Mouse (Mus musculus) kidney, embryonic 15.5 days (tissue): ENCODE results near the gene Cyp27a1. TPM values are rescaled to one million over a fixed set of nuclear protein-coding genes. Genes with fewer than 3 reads are reported as not detected.

Experiments
- ATAC-seq: fragments of 200-750 bp; cut with Nextera tagmentation; replicated peaks from 2 replicates; pipeline ENCODE4 v1.8.0; 2017; ENCODE audit warnings: moderate TSS enrichment; ENCODE audit not compliant: low FRiP score
- H3K27ac ChIP-seq: fragments of 300-500 bp; sonication (generic); 2 replicates; pipeline ENCODE4 v1.5.1; 2015; ENCODE audit warnings: mild to moderate bottlenecking, inconsistent platforms
- H3K27me3 ChIP-seq: fragments of 300-500 bp; sonication (generic); 2 replicates; pipeline ENCODE4 v1.6.1; 2015; ENCODE audit warnings: inconsistent platforms
- H3K36me3 ChIP-seq: fragments of 300-500 bp; sonication (generic); 2 replicates; pipeline ENCODE4 v1.6.1; 2015; ENCODE audit warnings: inconsistent platforms
- H3K4me1 ChIP-seq: fragments of 300-500 bp; sonication (generic); 2 replicates; pipeline ENCODE4 v1.6.1; 2015; ENCODE audit warnings: inconsistent platforms
- H3K4me2 ChIP-seq: fragments of 300-500 bp; sonication (generic); 2 replicates; pipeline ENCODE4 v1.6.1; 2015; ENCODE audit warnings: moderate library complexity, mild to moderate bottlenecking, inconsistent platforms
- H3K4me3 ChIP-seq: fragments of 300-500 bp; sonication (generic); replicated peaks from 2 replicates; pipeline ENCODE4 v1.5.1; 2015; ENCODE audit warnings: mild to moderate bottlenecking, inconsistent platforms
- H3K9ac ChIP-seq: fragments of 300-500 bp; sonication (generic); 2 replicates; pipeline ENCODE4 v1.6.1; 2015; ENCODE audit warnings: mild to moderate bottlenecking, inconsistent platforms
- H3K9me3 ChIP-seq: fragments of 300-500 bp; sonication (generic); replicated peaks from 2 replicates; pipeline ENCODE4 v1.6.1; 2016; ENCODE audit warnings: inconsistent platforms
- WGBS: fragments of 180-500 bp; shearing (Covaris S2); methylation state at CpG from one replicate; pipeline ENCODE4 v1.1.7; 2015; ENCODE audit warnings: mixed read lengths; 5-methylcytosine and 5-hydroxymethylcytosine counted together
- polyA plus RNA-seq: library from polyadenylated mRNA; unstranded; fragments of >200 nt; fragmentation: Nextera tagmentation; extraction: Ambion mirVana; gene quantifications from 2 replicates; pipeline ENCODE4 v1.2.1, GENCODE M21; 2015

The Cyp27a1 gene
- polyA plus RNA-seq, 1 experiment from 2014 or later, result 7.2 TPM

- H3K27ac ChIP-seq, result no peak overlapping the region
- no peak overlapping the region for H3K4me2 ChIP-seq
- H3K4me1 ChIP-seq, result 0 out of 2 replicates have a peak, but pooled peaks cover 3% of the 10 kb centered on the region
- H3K36me3 ChIP-seq, result peaks cover 48% of the 10 kb centered on the region
- no peak overlapping the region for H3K9ac ChIP-seq
- no peak for ATAC-seq
- no peaks in the 10 kb centered on the region for H3K9me3 ChIP-seq
- 88% methylated on average over 6 of the region's 6 CpGs for WGBS
- H3K27me3 ChIP-seq, result no peaks in the 10 kb centered on the region
- H3K4me3 ChIP-seq, result no peak overlapping the region
Measured at GRCm38 (mm10) chr1:74702142-74702553, 11.2 kb upstream of the Cyp27a1 start.

GRCm38 (mm10) chr1:74704156-74704555 lies 9.2 kb upstream of the Cyp27a1 start:
- WGBS, result 80% methylated on average over 3 of the region's 3 CpGs
- no peak overlapping the region for H3K4me3 ChIP-seq
- no peak for ATAC-seq
- no peak overlapping the region for H3K9ac ChIP-seq
- H3K27ac ChIP-seq, result 0 out of 2 replicates have a peak overlapping the region, but pooled peaks have one; percentile 18
- H3K36me3 ChIP-seq, result peaks cover 28% of the 10 kb centered on the region
- no peaks in the 10 kb centered on the region for H3K9me3 ChIP-seq
- no peak overlapping the region for H3K4me2 ChIP-seq
- H3K4me1 ChIP-seq, result 0 out of 2 replicates have a peak, but pooled peaks cover 3% of the 10 kb centered on the region
- no peaks in the 10 kb centered on the region for H3K27me3 ChIP-seq

- H3K4me2 ChIP-seq, result no peak overlapping the region
- 0 out of 2 replicates have a peak, but pooled peaks cover 3% of the 10 kb centered on the region for H3K4me1 ChIP-seq
- H3K9me3 ChIP-seq, result no peaks in the 10 kb centered on the region
- H3K27me3 ChIP-seq, result no peaks in the 10 kb centered on the region
- no peak overlapping the region for H3K9ac ChIP-seq
- no peak for ATAC-seq
- H3K4me3 ChIP-seq, result no peak overlapping the region
- H3K36me3 ChIP-seq, result peaks cover 20% of the 10 kb centered on the region
- WGBS, result 44% methylated on average over 5 of the region's 5 CpGs
- peak overlapping the region; percentile 65 for H3K27ac ChIP-seq
Measured at GRCm38 (mm10) chr1:74705016-74705415, 8.4 kb upstream of the Cyp27a1 start.

- ATAC-seq, result no peak
- 44% methylated on average over 6 of the region's 6 CpGs for WGBS
- H3K36me3 ChIP-seq, result no peaks in the 10 kb centered on the region
- H3K27ac ChIP-seq, result no peak overlapping the region
- H3K9me3 ChIP-seq, result no peaks in the 10 kb centered on the region
- no peak overlapping the region for H3K4me2 ChIP-seq
- no peak overlapping the region for H3K4me3 ChIP-seq
- peaks cover 21% of the 10 kb centered on the region for H3K4me1 ChIP-seq
- 0 out of 2 replicates have a peak, but pooled peaks cover 9% of the 10 kb centered on the region for H3K27me3 ChIP-seq
- no peak overlapping the region for H3K9ac ChIP-seq
Measured at GRCm38 (mm10) chr1:74709566-74709965, 3.8 kb upstream of the Cyp27a1 start.

GRCm38 (mm10) chr1:74712046-74712445 lies 1.3 kb upstream of the Cyp27a1 start:
- Histone ChIP-seq H3K9ac (no peak overlapping the region), H3K4me2 (no peak overlapping the region), H3K36me3 (no peaks in the 10 kb centered on the region), H3K27me3 (0 out of 2 replicates have a peak, but pooled peaks cover 10% of the 10 kb centered on the region), H3K4me1 (peaks cover 21% of the 10 kb centered on the region), H3K4me3 (no peak overlapping the region), H3K27ac (no peak overlapping the region), H3K9me3 (no peaks in the 10 kb centered on the region)
- ATAC-seq, result no peak
- WGBS, result 80% methylated on average over 4 of the region's 4 CpGs

GRCm38 (mm10) chr1:74712461-74713098 lies 794 bp upstream of the Cyp27a1 start:
- Histone ChIP-seq H3K4me3 (peak overlapping the region; percentile 57), H3K36me3 (no peaks in the 10 kb centered on the region), H3K4me1 (peaks cover 21% of the 10 kb centered on the region), H3K9ac (peak overlapping the region; percentile 74), H3K9me3 (no peaks in the 10 kb centered on the region), H3K27me3 (0 out of 2 replicates have a peak, but pooled peaks cover 10% of the 10 kb centered on the region), H3K4me2 (peak overlapping the region; percentile 97), H3K27ac (0 out of 2 replicates have a peak overlapping the region, but pooled peaks have one; percentile 51)
- 35% methylated on average over 5 of the region's 5 CpGs for WGBS
- ATAC-seq, result no peak

GRCm38 (mm10) chr1:74713859-74714730 lies 721 bp downstream of the Cyp27a1 start:
- 17% methylated on average over 12 of the region's 12 CpGs for WGBS
- H3K4me1 ChIP-seq, result peaks cover 21% of the 10 kb centered on the region
- peak overlapping the region; percentile 24; the same call in 1 of the 2 replicates for H3K27ac ChIP-seq
- ATAC-seq, result no peak
- no peaks in the 10 kb centered on the region for H3K36me3 ChIP-seq
- H3K9me3 ChIP-seq, result no peaks in the 10 kb centered on the region
- H3K9ac ChIP-seq, result peak overlapping the region; percentile 74
- H3K4me2 ChIP-seq, result peak overlapping the region; percentile 97
- H3K27me3 ChIP-seq, result 0 out of 2 replicates have a peak, but pooled peaks cover 10% of the 10 kb centered on the region
- H3K4me3 ChIP-seq, result peak overlapping the region; percentile 57

- H3K27me3 ChIP-seq, result 0 out of 2 replicates have a peak, but pooled peaks cover 10% of the 10 kb centered on the region
- no peaks in the 10 kb centered on the region for H3K9me3 ChIP-seq
- H3K4me1 ChIP-seq, result peaks cover 21% of the 10 kb centered on the region
- no peaks in the 10 kb centered on the region for H3K36me3 ChIP-seq
- H3K9ac ChIP-seq, result no peak overlapping the region
- H3K4me2 ChIP-seq, result no peak overlapping the region
- H3K27ac ChIP-seq, result no peak overlapping the region
- no peak for ATAC-seq
- WGBS, result 40% methylated on average over 2 of the region's 2 CpGs
- H3K4me3 ChIP-seq, result no peak overlapping the region
Measured at GRCm38 (mm10) chr1:74714967-74715366, 1.6 kb downstream of the Cyp27a1 start.

- H3K4me1 ChIP-seq, result peaks cover 21% of the 10 kb centered on the region
- H3K9me3 ChIP-seq, result no peaks in the 10 kb centered on the region
- H3K27ac ChIP-seq, result no peak overlapping the region
- H3K27me3 ChIP-seq, result 0 out of 2 replicates have a peak, but pooled peaks cover 10% of the 10 kb centered on the region
- H3K9ac ChIP-seq, result no peak overlapping the region
- WGBS, result 63% methylated on average over 5 of the region's 5 CpGs
- H3K4me2 ChIP-seq, result no peak overlapping the region
- no peaks in the 10 kb centered on the region for H3K36me3 ChIP-seq
- no peak overlapping the region for H3K4me3 ChIP-seq
- no peak for ATAC-seq
Measured at GRCm38 (mm10) chr1:74715468-74715867, 2.1 kb downstream of the Cyp27a1 start.

GRCm38 (mm10) chr1:74715886-74716285 lies 2.5 kb downstream of the Cyp27a1 start:
- 91% methylated on average over 6 of the region's 6 CpGs for WGBS
- H3K9me3 ChIP-seq, result no peaks in the 10 kb centered on the region

GRCm38 (mm10) chr1:74718113-74718512 lies 4.7 kb downstream of the Cyp27a1 start:
- H3K27me3 ChIP-seq, result 0 out of 2 replicates have a peak, but pooled peaks cover 10% of the 10 kb centered on the region
- ATAC-seq, result no peak
- no peak overlapping the region for H3K4me3 ChIP-seq
- no peaks in the 10 kb centered on the region for H3K9me3 ChIP-seq
- no peak overlapping the region for H3K27ac ChIP-seq
- peaks cover 13% of the 10 kb centered on the region for H3K4me1 ChIP-seq
- H3K36me3 ChIP-seq, result no peaks in the 10 kb centered on the region
- no peak overlapping the region for H3K9ac ChIP-seq
- 83% methylated on average over 8 of the region's 8 CpGs for WGBS
- H3K4me2 ChIP-seq, result no peak overlapping the region

More at GRCm38 (mm10) chr1:74715886-74716285, 2.5 kb downstream of the Cyp27a1 start:
- Histone ChIP-seq H3K27ac (no peak overlapping the region), H3K4me2 (no peak overlapping the region), H3K27me3 (0 out of 2 replicates have a peak, but pooled peaks cover 10% of the 10 kb centered on the region), H3K36me3 (no peaks in the 10 kb centered on the region), H3K9ac (no peak overlapping the region), H3K4me3 (no peak overlapping the region), H3K4me1 (peaks cover 21% of the 10 kb centered on the region)
- no peak for ATAC-seq

- ATAC-seq, result no peak
- no peak overlapping the region for H3K4me2 ChIP-seq
- H3K4me1 ChIP-seq, result 0 out of 2 replicates have a peak, but pooled peaks cover 3% of the 10 kb centered on the region
- no peaks in the 10 kb centered on the region for H3K36me3 ChIP-seq
- H3K4me3 ChIP-seq, result no peak overlapping the region
- no peak overlapping the region for H3K9ac ChIP-seq
- 0 out of 2 replicates have a peak, but pooled peaks cover 2% of the 10 kb centered on the region for H3K27me3 ChIP-seq
- no peak overlapping the region for H3K27ac ChIP-seq
- no peaks in the 10 kb centered on the region for H3K9me3 ChIP-seq
- 82% methylated on average over 3 of the region's 3 CpGs for WGBS
Measured at GRCm38 (mm10) chr1:74719281-74719680, 5.9 kb downstream of the Cyp27a1 start.
